Mouse (Mus musculus) lung, embryonic 16.5 days (tissue): Measurements from ENCODE around the gene Tango2. TPM values are rescaled to one million over a fixed set of nuclear protein-coding genes. Genes with fewer than 3 reads are reported as not detected.
A peak's percentile ranks its signal among the peaks of the same experiment; 100 is the strongest.

Source experiments
- ATAC-seq: fragments of 200-750 bp; cut with Nextera tagmentation; 2 replicates; pipeline ENCODE4 v1.8.0; 2017; ENCODE audit warnings: low read depth, mild to moderate bottlenecking, moderate library complexity
- H3K27ac ChIP-seq: fragments of 300-500 bp; sonication (generic); 2 replicates; pipeline ENCODE4 v1.5.1; 2014; ENCODE audit warnings: mild to moderate bottlenecking, control low read depth, low read length
- H3K27me3 ChIP-seq: fragments of 300-500 bp; sonication (generic); 2 replicates; pipeline ENCODE4 v1.6.1; 2014; ENCODE audit warnings: low read depth, low read length, mixed read lengths; ENCODE audit not compliant: control insufficient read depth, insufficient read depth
- H3K36me3 ChIP-seq: fragments of 300-500 bp; sonication (generic); 2 replicates; pipeline ENCODE4 v1.6.1; 2014; ENCODE audit warnings: low read length; ENCODE audit not compliant: control insufficient read depth, insufficient read depth
- H3K4me1 ChIP-seq: fragments of 300-500 bp; sonication (generic); replicated peaks from 2 replicates; pipeline ENCODE4 v1.6.1; 2014; ENCODE audit warnings: low read length, mixed read lengths; ENCODE audit not compliant: control insufficient read depth, insufficient read depth
- H3K4me2 ChIP-seq: fragments of 300-500 bp; sonication (generic); 2 replicates; pipeline ENCODE4 v1.6.1; 2014; ENCODE audit warnings: low read depth, low read length, control low read depth
- H3K4me3 ChIP-seq: fragments of 300-500 bp; sonication (generic); 2 replicates; pipeline ENCODE4 v1.5.1; 2014; ENCODE audit warnings: mild to moderate bottlenecking, low read length, control low read depth
- H3K9ac ChIP-seq: fragments of 300-500 bp; sonication (generic); 2 replicates; pipeline ENCODE4 v1.6.1; 2014; ENCODE audit warnings: low read length, control low read depth
- H3K9me3 ChIP-seq: fragments of 300-500 bp; sonication (generic); 2 replicates; pipeline ENCODE4 v1.6.1; 2016; ENCODE audit warnings: low read length; ENCODE audit not compliant: control insufficient read depth
- whole genome bisulfite sequencing: fragments of 180-500 bp; shearing (Covaris S2); extraction: QIAGEN DNeasy Blood & Tissue Kit; methylation state at CpG from one replicate; pipeline ENCODE4 v1.1.7; 2014; 5-methylcytosine and 5-hydroxymethylcytosine counted together
- polyA plus RNA-seq: library from polyadenylated mRNA; unstranded; fragments of >200 nt; fragmentation: Nextera tagmentation; extraction: Ambion mirVana; gene quantifications from 2 replicates; pipeline ENCODE4 v1.2.1, GENCODE M21; 2015

Gene Tango2
- polyA plus RNA-seq, 1 experiment from 2014 or later: 27.0 TPM

- Histone ChIP-seq H3K4me1 (peaks cover 55% of the 10 kb centered on the region), H3K9ac (no peak overlapping the region), H3K27me3 (no peaks in the 10 kb centered on the region), H3K36me3 (no peaks in the 10 kb centered on the region), H3K4me2 (no peak overlapping the region), H3K27ac (no peak overlapping the region), H3K9me3 (no peaks in the 10 kb centered on the region), H3K4me3 (no peak overlapping the region)
- no peak for ATAC-seq
- 85% methylated on average over 3 of the region's 3 CpGs for WGBS
These were observed 43.8 kb upstream of the Tango2 start for GRCm38 (mm10) chr16:18391728-18392127.

GRCm38 (mm10) chr16:18391127-18391526 is 43.2 kb upstream of the Tango2 start:
- Histone ChIP-seq H3K27me3 (no peaks in the 10 kb centered on the region), H3K4me2 (no peak overlapping the region), H3K9ac (no peak overlapping the region), H3K4me3 (no peak overlapping the region), H3K9me3 (no peaks in the 10 kb centered on the region), H3K4me1 (peaks cover 49% of the 10 kb centered on the region), H3K27ac (no peak overlapping the region), H3K36me3 (no peaks in the 10 kb centered on the region)
- ATAC-seq: no peak
- 97% methylated on average over 3 of the region's 3 CpGs for WGBS

DNA sequence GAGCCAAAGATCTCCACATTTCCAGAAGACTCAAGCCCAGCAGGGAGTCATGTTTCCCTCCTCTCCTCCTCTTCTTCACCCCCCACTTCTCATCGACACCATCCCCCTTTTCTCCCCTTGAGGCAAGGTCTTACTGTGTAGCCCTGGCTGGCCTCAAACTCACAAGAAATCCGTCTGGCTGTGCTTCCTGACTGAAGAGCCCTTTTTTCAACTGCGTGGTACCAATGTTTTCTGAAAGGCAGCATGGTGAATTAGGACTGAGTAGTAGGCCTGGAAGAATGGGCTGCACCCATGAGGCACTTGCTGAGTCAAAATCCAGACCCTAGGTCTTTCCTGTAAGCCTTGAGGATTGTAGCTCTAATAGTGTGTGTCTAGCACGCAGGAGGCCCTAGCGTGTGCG is 42.5 kb upstream of the Tango2 start:
- Histone ChIP-seq H3K27me3 (no peaks in the 10 kb centered on the region), H3K9ac (no peak overlapping the region), H3K36me3 (no peaks in the 10 kb centered on the region), H3K4me2 (no peak overlapping the region), H3K4me3 (no peak overlapping the region), H3K27ac (no peak overlapping the region), H3K9me3 (no peaks in the 10 kb centered on the region), H3K4me1 (peaks cover 42% of the 10 kb centered on the region)
- whole genome bisulfite sequencing: 77% methylated on average over 6 of the region's 6 CpGs
- ATAC-seq: no peak

DNA sequence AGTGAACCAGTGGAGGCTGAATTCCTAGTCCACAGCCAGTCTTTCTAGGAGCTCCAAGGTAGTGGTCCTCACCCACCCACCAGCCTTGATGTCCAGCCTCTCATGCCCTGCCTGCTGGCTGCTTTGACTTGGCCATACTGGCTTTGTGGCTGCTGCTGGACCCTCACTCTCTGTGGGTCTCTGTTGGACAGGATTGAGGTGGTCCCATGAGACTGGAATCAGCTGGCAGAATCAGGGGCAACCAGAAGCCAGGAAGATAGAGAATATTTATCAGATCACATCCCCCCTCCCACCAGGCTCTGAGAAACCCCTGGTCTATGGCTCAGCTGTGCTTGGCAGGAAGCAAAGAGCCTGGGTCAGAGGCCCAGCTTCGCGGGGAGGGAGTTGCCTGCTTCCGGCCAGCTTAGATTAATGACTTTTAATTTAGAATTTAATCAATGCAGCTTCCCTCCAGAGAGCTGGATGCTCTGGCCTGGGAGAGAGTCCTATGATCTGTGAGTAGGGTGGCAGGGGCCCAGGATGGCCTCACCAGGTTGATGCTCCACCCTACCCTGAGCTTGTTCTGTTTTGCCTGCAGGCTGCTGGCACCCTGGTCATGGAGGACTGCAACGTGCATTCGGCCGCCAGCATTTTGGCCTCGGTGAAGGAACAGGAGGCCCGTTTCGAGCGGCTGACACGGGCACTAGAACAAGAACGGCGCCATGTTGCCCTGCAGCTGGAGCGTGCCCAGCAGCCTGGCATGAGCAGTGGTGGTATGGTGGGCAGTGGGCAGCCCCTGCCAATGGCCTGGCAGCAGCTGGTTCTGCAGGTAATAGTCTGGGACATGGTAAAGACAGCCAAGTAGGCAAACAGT is 40.9 kb upstream of the Tango2 start:
- WGBS: 78% methylated on average over 14 of the region's 14 CpGs
- Histone ChIP-seq H3K4me1 (peaks cover 34% of the 10 kb centered on the region), H3K36me3 (no peaks in the 10 kb centered on the region), H3K9ac (peak overlapping the region; percentile 9), H3K27ac (peak overlapping the region; percentile 67), H3K4me3 (no peak overlapping the region), H3K9me3 (no peaks in the 10 kb centered on the region), H3K27me3 (no peaks in the 10 kb centered on the region), H3K4me2 (no peak overlapping the region)
- ATAC-seq: no peak

DNA sequence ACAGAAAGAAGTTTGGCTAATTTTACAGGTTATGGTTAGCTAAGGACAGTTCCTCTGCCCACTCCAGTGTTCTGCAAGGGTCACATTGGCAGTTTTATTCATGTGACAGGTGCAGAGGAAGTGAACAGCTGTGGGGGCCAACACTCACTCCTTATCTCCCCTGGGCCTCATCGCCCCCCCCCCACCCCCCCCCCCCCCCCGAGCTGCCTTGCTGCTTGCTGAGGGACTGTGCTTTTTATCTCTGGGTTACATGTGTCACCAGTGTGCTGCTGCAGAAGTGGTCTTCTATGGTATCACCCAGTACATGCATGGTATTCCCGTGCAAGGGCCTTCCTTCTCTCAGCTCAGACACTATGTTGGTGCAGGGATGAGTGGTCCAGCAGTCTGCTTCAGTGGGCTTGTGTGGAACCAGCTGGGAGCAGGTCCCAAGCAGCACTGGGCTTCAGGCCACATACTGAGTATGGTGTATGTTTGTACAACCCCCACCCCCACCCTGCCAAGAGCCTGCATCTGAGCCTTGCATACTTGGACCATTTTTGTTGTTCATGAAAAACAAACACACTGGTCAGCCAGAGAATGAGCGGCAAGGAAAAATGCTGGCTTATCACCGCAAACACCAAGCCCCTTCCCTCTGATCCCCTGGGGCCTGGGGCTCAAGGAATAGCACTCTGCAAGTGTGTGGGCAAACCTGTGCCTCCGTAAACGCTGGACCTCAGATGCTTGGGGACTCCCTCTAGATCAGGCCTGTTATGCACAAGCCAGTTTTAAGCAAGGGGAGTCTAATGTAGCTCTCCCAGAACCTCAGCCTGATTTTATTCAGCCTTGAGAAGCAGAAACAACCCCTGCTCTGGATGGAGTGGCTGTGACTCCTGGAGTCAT is 40.0 kb upstream of the Tango2 start:
- peak; percentile 29; the same call in 1 of the 2 replicates for ATAC-seq
- no peaks in the 10 kb centered on the region for H3K27me3 ChIP-seq
- H3K4me1 ChIP-seq: peaks cover 33% of the 10 kb centered on the region
- 29% methylated on average over 5 of the region's 7 CpGs for WGBS
- no peaks in the 10 kb centered on the region for H3K36me3 ChIP-seq
- H3K4me3 ChIP-seq: no peak overlapping the region
- no peak overlapping the region for H3K4me2 ChIP-seq
- H3K9ac ChIP-seq: peak overlapping the region; percentile 9; the same call in 1 of the 2 replicates
- no peaks in the 10 kb centered on the region for H3K9me3 ChIP-seq
- H3K27ac ChIP-seq: peak overlapping the region; percentile 67

GRCm38 (mm10) chr16:18386972-18387371 is 39.1 kb upstream of the Tango2 start:
- Histone ChIP-seq H3K4me3 (no peak overlapping the region), H3K4me1 (peaks cover 30% of the 10 kb centered on the region), H3K36me3 (no peaks in the 10 kb centered on the region), H3K9me3 (no peaks in the 10 kb centered on the region), H3K9ac (no peak overlapping the region), H3K27me3 (no peaks in the 10 kb centered on the region), H3K27ac (no peak overlapping the region), H3K4me2 (no peak overlapping the region)
- 49% methylated on average over 3 of the region's 3 CpGs for WGBS
- no peak for ATAC-seq

GRCm38 (mm10) chr16:18386451-18386850 is 38.5 kb upstream of the Tango2 start:
- Histone ChIP-seq H3K4me1 (peaks cover 32% of the 10 kb centered on the region), H3K27ac (no peak overlapping the region), H3K9me3 (no peaks in the 10 kb centered on the region), H3K27me3 (no peaks in the 10 kb centered on the region), H3K4me2 (no peak overlapping the region), H3K9ac (no peak overlapping the region), H3K4me3 (no peak overlapping the region), H3K36me3 (no peaks in the 10 kb centered on the region)
- 73% methylated on average over 7 of the region's 7 CpGs for WGBS
- no peak for ATAC-seq

- H3K4me2 ChIP-seq: no peak overlapping the region
- no peaks in the 10 kb centered on the region for H3K9me3 ChIP-seq
- H3K4me1 ChIP-seq: peaks cover 32% of the 10 kb centered on the region
- WGBS: 72% methylated on average over 5 of the region's 5 CpGs
- H3K9ac ChIP-seq: no peak overlapping the region
- no peaks in the 10 kb centered on the region for H3K27me3 ChIP-seq
- H3K36me3 ChIP-seq: no peaks in the 10 kb centered on the region
- no peak for ATAC-seq
- no peak overlapping the region for H3K4me3 ChIP-seq
- no peak overlapping the region for H3K27ac ChIP-seq
These were observed 37.5 kb upstream of the Tango2 start for GRCm38 (mm10) chr16:18385411-18385810.

- no peaks in the 10 kb centered on the region for H3K27me3 ChIP-seq
- no peak overlapping the region for H3K4me3 ChIP-seq
- no peaks in the 10 kb centered on the region for H3K9me3 ChIP-seq
- H3K4me1 ChIP-seq: peaks cover 32% of the 10 kb centered on the region
- no peak for ATAC-seq
- H3K27ac ChIP-seq: no peak overlapping the region
- WGBS: 83% methylated on average over 8 of the region's 8 CpGs
- H3K9ac ChIP-seq: no peak overlapping the region
- no peaks in the 10 kb centered on the region for H3K36me3 ChIP-seq
- no peak overlapping the region for H3K4me2 ChIP-seq
These were observed 36.8 kb upstream of the Tango2 start for GRCm38 (mm10) chr16:18384659-18385058.
